Mouse (Mus musculus) retina, embryonic 14.5 days (tissue): Measurements from ENCODE around the gene Mtmr6.

ENCODE experiments used
- DNase-seq: peaks from one replicate; pipeline ENCODE4 v3.0.0-alpha.2; 2015; ENCODE audit warnings: low spot score

Gene Mtmr6

GRCm38 (mm10) chr14:60264990-60265876 is at the start of gene Mtmr6:
Mtmr6 (plus strand) TSS chr14:60265228.
- peak; percentile 100 for DNase-seq

GRCm38 (mm10) chr14:60216125-60216524 is 48.9 kb upstream of the Mtmr6 start:
- DNase-seq = no peak

- DNase-seq = no peak
Observed at GRCm38 (mm10) chr14:60217616-60218015, 47.4 kb upstream of the Mtmr6 start.

- no peak for DNase-seq
Observed at GRCm38 (mm10) chr14:60219886-60220285, 45.1 kb upstream of the Mtmr6 start.

GRCm38 (mm10) chr14:60238551-60238950 is 26.5 kb upstream of the Mtmr6 start:
- no peak for DNase-seq

- DNase-seq = no peak
Observed at GRCm38 (mm10) chr14:60250366-60250765, 14.7 kb upstream of the Mtmr6 start.

- DNase-seq = no peak
Observed at GRCm38 (mm10) chr14:60250879-60251278, 14.1 kb upstream of the Mtmr6 start.

GRCm38 (mm10) chr14:60251281-60252003 is 13.6 kb upstream of the Mtmr6 start, which contains the start of the genes Nupl1 and Gm49336:
Nupl1 (minus strand) TSS chr14:60251431.
Gm49336 (minus strand) TSS chr14:60251507.
- peak; percentile 100 for DNase-seq

GRCm38 (mm10) chr14:60252004-60253000 is 12.7 kb upstream of the Mtmr6 start:
- no peak for DNase-seq

GRCm38 (mm10) chr14:60253466-60253865 is 11.6 kb upstream of the Mtmr6 start:
- DNase-seq = no peak

- DNase-seq = no peak
Observed at GRCm38 (mm10) chr14:60254774-60255173, 10.3 kb upstream of the Mtmr6 start.

- DNase-seq = peak; percentile 37
Observed at GRCm38 (mm10) chr14:60256356-60256755, 8.7 kb upstream of the Mtmr6 start.

- DNase-seq = no peak
Observed at GRCm38 (mm10) chr14:60257101-60257500, 7.9 kb upstream of the Mtmr6 start.

- DNase-seq = no peak
Observed at GRCm38 (mm10) chr14:60257851-60258250, 7.2 kb upstream of the Mtmr6 start.

GRCm38 (mm10) chr14:60262316-60262715 is 2.7 kb upstream of the Mtmr6 start:
- no peak for DNase-seq

- DNase-seq = no peak
Observed at GRCm38 (mm10) chr14:60269333-60269732, 4.3 kb downstream of the Mtmr6 start.

GRCm38 (mm10) chr14:60273346-60273745 is 8.3 kb downstream of the Mtmr6 start:
- no peak for DNase-seq

GRCm38 (mm10) chr14:60275301-60276276 is 10.6 kb downstream of the Mtmr6 start:
- no peak for DNase-seq

GRCm38 (mm10) chr14:60286194-60286863 is 21.3 kb downstream of the Mtmr6 start:
- DNase-seq = no peak

- no peak for DNase-seq
Observed at GRCm38 (mm10) chr14:60290363-60290762, 25.3 kb downstream of the Mtmr6 start.
